Mouse (Mus musculus): Measurements from ENCODE around the gene Fam214a.

- TF ChIP-seq CTCF (IDR thresholded peaks at IDR 0.05; ENCODE audit: low read depth) (no peak), EP300 (IDR thresholded peaks at IDR 0.05; ENCODE audit: low read depth) (no peak)
Observed at GRCm38 (mm10) chr9:75001006-75001405, 48.3 kb downstream of the Fam214a start.

Measured in heart, postnatal 0 days (tissue).